Mouse (Mus musculus): ENCODE measurements at regions not wholly inside any gene's neighbourhood (a gene's known extent, or its start where the extent isn't known, plus 50 kb on each side); places are given as distances from the start of the nearest gene placed in this dataset.

GRCm38 (mm10) chr13:99115541-99115940 lies 69.1 kb upstream of the Zfp366 start:
- TF ChIP-seq CTCF (IDR thresholded peaks at IDR 0.05; ENCODE audit: low read depth) (no peak), EP300 (IDR thresholded peaks at IDR 0.05; ENCODE audit: low read depth) (no peak)
